Mouse (Mus musculus) myocyte (in vitro differentiated cells): ENCODE results near the gene Rnf41.

Experiments
- MAX ChIP-seq: IDR thresholded peaks from one replicate; pipeline ENCODE4 v1.6.1; 2011; ENCODE audit warnings: low read depth, mild to moderate bottlenecking, control low read depth
- MYOD1 ChIP-seq, 3 experiments: IDR thresholded peaks; one replicate each; pipeline ENCODE4 v1.6.1; 2011; ENCODE audit warnings: control low read depth in 2 of 3, low read depth in 2 of 3, mild to moderate bottlenecking in 2 of 3, moderate library complexity in 1 of 3; ENCODE audit not compliant: insufficient read length in 2 of 3, control insufficient read depth in 1 of 3
- POLR2A ChIP-seq: IDR thresholded peaks from one replicate; pipeline ENCODE4 v1.6.1; 2011; ENCODE audit warnings: low read depth, mild to moderate bottlenecking, control low read depth, moderate library complexity; ENCODE audit not compliant: insufficient read length
- POLR2AphosphoS2 ChIP-seq: IDR thresholded peaks from one replicate; pipeline ENCODE4 v1.6.1; 2011; ENCODE audit warnings: low read depth, control low read depth; ENCODE audit not compliant: insufficient read length
- TCF12 ChIP-seq: IDR thresholded peaks from one replicate; pipeline ENCODE4 v1.6.1; 2011; ENCODE audit warnings: mild to moderate bottlenecking, control low read depth; ENCODE audit not compliant: poor library complexity, insufficient read depth, severe bottlenecking
- USF1 ChIP-seq: IDR thresholded peaks from one replicate; pipeline ENCODE4 v1.6.1; 2011; ENCODE audit warnings: low read depth, mild to moderate bottlenecking, control low read depth, moderate library complexity

DNA sequence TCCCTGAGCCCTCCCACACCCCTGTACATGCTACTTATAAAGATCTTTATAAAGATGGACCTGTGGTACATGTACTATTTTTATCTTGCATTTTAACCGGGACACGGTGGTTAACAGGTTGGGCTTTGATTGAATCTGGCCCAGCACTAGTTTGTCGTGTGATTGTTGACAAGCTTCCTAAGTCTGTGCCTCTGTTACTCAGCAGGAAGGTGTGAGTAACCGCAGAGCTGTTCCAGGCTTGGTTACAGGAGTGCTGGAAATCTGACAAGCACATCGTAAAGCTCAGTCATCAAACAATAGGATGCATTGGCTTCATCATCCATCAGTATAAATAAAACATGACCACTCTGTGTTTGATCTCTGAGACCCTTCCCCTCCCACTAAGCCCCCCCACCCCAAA is 11.0 kb downstream of the Rnf41 start:
- no peak for TF ChIP-seq USF1
- TF ChIP-seq POLR2A, result no peak
- TF ChIP-seq MAX, result no peak
- no peak for TF ChIP-seq MYOD1 (IDR thresholded peaks at IDR 0.05; ENCODE audit: control insufficient read depth in 1 of 3, insufficient read length in 2 of 3, low read depth in 2 of 3)
- no peak for TF ChIP-seq TCF12
- no peak for TF ChIP-seq POLR2AphosphoS2
